Mouse (Mus musculus) neutrophil, adult 65 days (primary cell): ENCODE data around the gene Mdm4. TPM values are rescaled to one million over a fixed set of nuclear protein-coding genes. Genes with fewer than 3 reads are reported as not detected.

Source experiments
- total RNA-seq: library from RNA; stranded (reverse); gene quantifications from 2 replicates; pipeline ENCODE4 v1.2.4, GENCODE M21; 2023

Gene Mdm4
- total RNA-seq: 129 and 162 TPM in 2 replicates

GRCm38 (mm10) chr1:133030461-133030860 is at the start of gene Mdm4:
Gene Mdm4 (minus strand): TSS chr1:133030561.

DNA sequence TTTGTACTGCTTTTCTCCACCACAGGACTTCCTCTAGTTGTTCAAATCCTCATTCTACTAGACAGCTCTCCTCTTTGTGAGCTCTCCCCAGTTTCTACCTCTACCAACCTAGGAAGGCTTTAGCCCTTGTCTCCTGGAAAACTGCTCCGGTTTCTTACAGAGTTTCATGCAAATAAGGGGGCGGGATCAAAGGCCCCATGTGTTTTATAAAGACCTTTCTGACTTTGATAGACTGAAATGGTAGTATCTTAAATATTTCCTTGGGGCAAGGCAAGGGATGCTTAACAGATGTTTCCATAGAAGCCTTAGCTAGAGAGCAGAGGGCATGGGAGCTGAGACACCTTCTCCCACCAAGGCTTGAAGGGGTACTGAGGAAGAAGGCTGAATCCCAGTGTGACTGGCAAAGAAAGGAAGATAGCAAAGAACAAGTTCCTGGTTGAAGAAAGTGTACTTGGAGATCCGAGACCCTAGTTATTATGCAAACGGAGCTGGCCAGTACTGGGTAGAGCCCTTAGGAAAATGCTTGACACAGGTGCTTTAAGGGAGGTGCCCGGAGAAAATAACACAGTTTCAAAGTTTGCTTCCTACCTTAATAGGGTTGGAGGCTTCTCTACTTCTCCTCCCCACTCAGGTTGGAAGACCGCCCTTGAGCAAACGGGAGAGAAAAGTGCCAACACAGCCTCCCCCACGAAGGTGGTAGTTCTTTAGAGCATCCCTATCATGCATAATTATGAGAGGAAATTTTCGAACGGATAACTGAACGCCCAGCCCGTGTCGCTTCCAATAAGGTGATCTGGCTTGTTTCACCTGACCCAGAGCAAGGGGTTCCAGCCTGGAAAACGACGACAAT is 14.9 kb upstream of the Mdm4 start, which contains the start of gene Pik3c2b:
Gene Pik3c2b (plus strand): TSS at position 657 of the 850 bp plus-strand sequence.

Other genes starting within 250 kb of the Mdm4 start
- gene Lrrn2, start 150.3 kb downstream of the Mdm4 start, total RNA-seq: not detected in 2 replicates
- gene Pik3c2b, start 15.1 kb upstream of the Mdm4 start, total RNA-seq: 11.0 and 14.8 TPM in 2 replicates
- 176 and 204 TPM in 2 replicates for gene Ppp1r15b, start 100.6 kb upstream of the Mdm4 start, total RNA-seq
- 2.2 and 7.4 TPM in 2 replicates for gene Plekha6, start 133.6 kb upstream of the Mdm4 start, total RNA-seq